Mouse (Mus musculus) layer of hippocampus, adult 8-10 months (tissue): ENCODE results near the gene Gm14435. TPM values are rescaled to one million over a fixed set of nuclear protein-coding genes. Genes with fewer than 3 reads are reported as not detected.
"Not testable (repeated sequence)": the region's sequence is repeated elsewhere in the genome, so short reads cannot be mapped to it uniquely, and the experiment has no call there.

ENCODE experiments used
- DNase-seq, 2 experiments: peaks; one replicate each; pipeline ENCODE4 v3.0.0; 2022; ENCODE audit warnings: low spot score in 2 of 2
- total RNA-seq, 4 experiments: library from RNA; stranded (reverse); gene quantifications; 2 replicates each; pipeline ENCODE4 v1.2.4; 2022

Gene Gm14435
- total RNA-seq: 10 to 100 TPM; 13.1 to 20.9 (median 18.7) TPM

- DNase-seq: not testable (repeated sequence)
These were observed at the start of gene Gm14435 for GRCm38 (mm10) chr2:176423294-176423693. Gene Gm14435 (plus strand): TSS chr2:176423594.

Other genes with a start within 250 kb of the Gm14435 start
- gene 2210418O10Rik, start 197.0 kb upstream of the Gm14435 start, total RNA-seq: 10 to 100 TPM in 1 of 4 experiments, 1 to 10 TPM in 3; 4.1 to 10.9 (median 8.5) TPM
- not detected for gene Gm11009, start 104.1 kb upstream of the Gm14435 start, total RNA-seq
- gene Gm14434, start 63.2 kb downstream of the Gm14435 start, total RNA-seq: not detected
- not detected for gene Zfp967, start 97.5 kb downstream of the Gm14435 start, total RNA-seq
- gene Gm14308, start 212.8 kb downstream of the Gm14435 start, total RNA-seq: 10 to 100 TPM in 2 of 4 experiments, 1 to 10 TPM in 2; 4.2 to 11.4 (median 10.4) TPM
- gene Zfp973, start 246.9 kb downstream of the Gm14435 start, total RNA-seq: 10 to 100 TPM; 11.3 to 14.4 (median 12.4) TPM